Mouse (Mus musculus) cerebellum, postnatal 36 days (tissue): ENCODE results near the gene Zfp90.
"Not testable (repeated sequence)": the region's sequence is repeated elsewhere in the genome, so short reads cannot be mapped to it uniquely, and the experiment has no call there.

Experiments
- DNase-seq, 2 experiments: peaks; one replicate each; pipeline ENCODE4 v3.0.0; 2021 to 2022; ENCODE audit warnings: mixed read lengths in 2 of 2

Zfp90 gene

GRCm38 (mm10) chr8:106415182-106415971 lies at the start of gene Zfp90:
Gene Zfp90 (plus strand): TSS chr8:106415327.
- DNase-seq, result peak; percentile 95

- no peak for DNase-seq
Observed at GRCm38 (mm10) chr8:106368501-106368900, 46.6 kb upstream of the Zfp90 start.

- DNase-seq, result no peak
Observed at GRCm38 (mm10) chr8:106369069-106369468, 46.1 kb upstream of the Zfp90 start.

DNA sequence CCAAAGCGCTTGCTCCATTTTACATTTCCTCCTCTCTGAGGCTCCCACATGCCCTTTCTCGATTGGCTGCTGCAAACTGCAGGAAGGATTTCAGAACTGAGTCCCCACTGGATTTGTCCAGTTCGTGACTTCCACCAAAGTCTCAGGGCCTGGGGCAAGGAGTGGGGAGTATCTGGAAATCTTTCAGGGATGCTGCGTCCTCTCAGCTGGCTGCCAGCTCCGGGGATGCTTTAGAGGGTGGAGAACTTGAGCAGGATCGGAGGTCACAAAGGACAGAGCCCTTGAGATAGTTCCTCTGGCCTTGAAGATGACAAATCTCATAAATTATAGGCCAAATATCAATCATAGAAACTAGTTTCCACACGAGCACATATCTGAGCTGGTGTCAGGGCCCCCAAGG lies 39.2 kb upstream of the Zfp90 start:
- DNase-seq, result no peak

DNA sequence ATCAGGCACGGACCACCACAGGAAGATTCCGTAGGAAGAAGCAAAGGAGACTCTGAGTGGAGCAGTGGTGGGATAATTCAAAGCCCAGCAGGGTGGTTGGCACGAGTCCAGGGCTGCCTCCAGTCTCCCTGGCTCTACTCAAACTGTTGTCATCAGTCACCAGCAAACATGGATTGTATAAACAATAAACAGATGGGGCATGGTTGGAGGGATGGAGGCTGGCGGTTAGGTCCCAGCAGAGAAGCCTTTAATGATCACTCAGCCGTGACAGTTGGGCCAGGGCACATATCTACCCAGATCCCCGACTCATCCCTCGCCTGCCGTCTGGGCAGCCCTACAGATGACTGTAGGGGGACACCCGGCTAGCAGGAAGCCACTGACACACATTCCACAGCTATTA lies 38.3 kb upstream of the Zfp90 start:
- peak; percentile 52 to 62 for DNase-seq

DNA sequence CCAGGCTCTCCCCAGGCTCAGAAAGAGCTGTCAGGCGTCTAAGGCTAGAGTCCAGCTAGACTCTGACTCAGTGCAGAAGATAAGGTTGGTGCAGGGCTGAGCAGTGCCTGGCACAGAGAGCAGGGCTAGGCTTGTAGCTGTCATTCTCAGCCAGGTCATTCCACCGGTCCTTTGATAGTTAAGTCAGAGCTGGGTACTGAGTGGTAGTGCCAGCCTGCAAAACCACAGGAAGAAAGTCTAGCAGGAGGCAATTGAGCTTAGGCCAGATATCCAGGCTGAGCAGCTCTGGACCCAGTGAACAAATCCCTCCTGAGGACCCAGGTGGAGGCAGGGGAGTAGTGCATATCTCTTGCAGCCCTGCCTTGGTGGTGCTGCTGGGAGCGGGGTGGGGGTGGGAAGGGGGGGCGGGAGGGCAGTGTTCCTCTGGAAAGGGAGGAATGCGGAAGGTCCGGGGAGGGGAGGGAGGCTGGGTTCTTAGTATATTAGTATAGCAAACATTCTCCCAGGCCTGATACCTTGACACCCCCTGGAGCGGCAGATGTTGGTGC lies 36.6 kb upstream of the Zfp90 start:
- peak in 1 of 2 experiments; percentile 24 for DNase-seq

GRCm38 (mm10) chr8:106379357-106379756 lies 35.8 kb upstream of the Zfp90 start:
- no peak for DNase-seq

- DNase-seq, result no peak
Observed at GRCm38 (mm10) chr8:106381026-106381425, 34.1 kb upstream of the Zfp90 start.

- no peak for DNase-seq
Observed at GRCm38 (mm10) chr8:106387801-106388415, 27.2 kb upstream of the Zfp90 start.

- no peak for DNase-seq
Observed at GRCm38 (mm10) chr8:106394493-106394892, 20.6 kb upstream of the Zfp90 start.

DNA sequence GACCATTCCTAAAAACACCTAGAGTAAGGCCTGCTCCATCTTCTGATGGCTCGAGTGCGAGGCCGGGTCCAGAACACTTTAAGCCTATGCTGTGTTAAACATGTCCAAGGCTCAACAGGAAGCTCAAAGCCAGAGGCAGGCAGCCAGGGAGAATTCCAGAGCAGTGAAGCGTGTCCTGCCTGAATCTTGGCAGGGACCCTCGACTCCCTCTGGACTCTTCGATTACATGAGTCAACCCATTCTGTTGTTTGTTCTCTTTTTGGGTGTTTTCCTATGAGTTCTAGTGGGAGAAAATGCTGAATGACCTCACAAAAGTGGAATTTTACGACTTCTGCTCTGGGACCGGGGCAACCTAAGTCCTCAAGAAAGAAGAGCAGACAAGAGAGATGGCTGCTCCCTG lies 15.4 kb upstream of the Zfp90 start:
- DNase-seq, result peak; percentile 39 to 48

DNA sequence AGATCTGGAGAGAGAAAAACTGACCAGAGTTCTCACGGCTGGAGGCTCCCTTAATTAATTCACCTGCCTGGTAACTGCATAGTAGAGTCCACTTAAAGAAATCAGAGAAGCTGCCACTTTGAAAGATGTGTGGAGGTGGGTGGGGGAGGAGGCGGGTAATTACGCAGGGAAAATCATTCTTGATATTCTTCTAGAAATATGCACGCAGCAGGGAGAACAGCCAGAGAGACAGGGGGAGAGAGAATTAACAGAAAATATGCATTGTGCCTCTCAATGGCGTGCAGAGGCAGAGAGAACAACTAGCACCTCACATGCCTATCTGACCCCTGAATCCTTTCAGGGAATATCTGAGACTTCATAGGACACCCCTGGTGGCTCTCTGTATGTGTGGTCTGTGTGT lies 14.9 kb upstream of the Zfp90 start:
- no peak for DNase-seq

GRCm38 (mm10) chr8:106403246-106403933 lies 11.7 kb upstream of the Zfp90 start:
- DNase-seq, result peak; percentile 78 to 80

GRCm38 (mm10) chr8:106404825-106405224 lies 10.3 kb upstream of the Zfp90 start:
- no peak for DNase-seq

DNA sequence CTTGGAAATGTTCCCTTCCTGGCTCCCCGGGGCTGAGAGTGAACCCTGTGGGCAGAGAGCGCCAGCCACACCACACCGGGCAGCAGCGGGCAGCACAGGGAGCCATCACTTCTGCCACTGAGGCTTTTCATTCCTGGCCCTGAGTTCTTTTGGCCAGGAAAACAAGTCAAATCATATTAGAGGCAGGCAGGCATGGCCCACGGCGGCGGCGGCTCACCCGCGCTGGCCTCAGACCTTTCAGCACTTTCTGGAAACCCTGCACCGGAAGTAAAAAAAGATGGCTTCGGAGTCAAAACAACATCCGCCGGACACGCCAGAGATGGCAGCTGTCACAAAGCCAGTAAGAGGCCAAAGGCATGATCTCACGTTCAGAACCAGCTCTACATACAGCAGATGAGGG lies 9.3 kb upstream of the Zfp90 start:
- peak; percentile 24 to 26 for DNase-seq

- no peak for DNase-seq
Observed at GRCm38 (mm10) chr8:106410055-106410454, 5.1 kb upstream of the Zfp90 start.

DNA sequence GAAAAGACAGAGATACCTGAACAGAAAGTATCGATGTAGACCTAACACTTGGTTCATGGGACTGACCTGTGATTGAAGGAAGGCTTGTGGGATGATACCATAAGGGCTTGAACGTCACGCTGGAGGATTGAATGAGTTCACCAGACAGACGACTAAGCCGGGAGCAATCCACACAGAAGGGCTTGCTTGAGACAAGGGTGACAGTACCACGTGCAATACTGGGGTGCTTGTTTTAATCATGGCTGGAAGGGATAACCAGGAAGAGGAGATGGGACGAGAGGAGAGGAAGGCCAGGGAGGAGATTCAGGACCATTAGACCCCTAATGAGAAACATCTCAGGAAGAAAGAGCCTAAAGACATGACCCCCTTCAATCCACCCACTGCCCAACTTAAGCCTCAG lies 4.6 kb upstream of the Zfp90 start:
- no peak for DNase-seq

GRCm38 (mm10) chr8:106411783-106412451 lies 3.2 kb upstream of the Zfp90 start:
- DNase-seq, result peak; percentile 65 to 72

DNA sequence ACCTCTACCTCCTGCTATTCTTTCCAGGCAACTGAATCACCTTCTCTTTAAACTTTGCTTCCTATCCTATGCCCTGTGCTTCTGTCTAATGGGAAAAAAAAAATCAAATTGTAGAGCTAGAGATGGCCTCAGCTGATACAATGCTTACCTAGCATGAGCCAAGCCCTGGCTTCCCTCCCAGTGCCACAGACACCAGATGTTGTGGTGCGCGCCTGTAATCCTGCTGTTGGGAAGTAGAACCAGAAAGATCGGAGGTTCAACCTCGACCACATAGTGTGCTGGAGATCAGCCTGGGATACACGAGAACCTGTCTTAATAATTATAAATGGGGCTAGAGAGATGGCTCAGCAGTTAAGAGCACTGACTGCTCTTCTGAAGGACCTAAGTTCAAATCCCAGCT lies 2.6 kb downstream of the Zfp90 start:
- DNase-seq, result no peak

- DNase-seq, result no peak
Observed at GRCm38 (mm10) chr8:106431088-106431487, 16.0 kb downstream of the Zfp90 start.

- DNase-seq, result not testable (repeated sequence)
Observed at GRCm38 (mm10) chr8:106431952-106432351, 16.8 kb downstream of the Zfp90 start.

- peak; percentile 86 to 87 for DNase-seq
Observed at GRCm38 (mm10) chr8:106432954-106433570, 17.9 kb downstream of the Zfp90 start.
